Mouse (Mus musculus): Measurements from ENCODE around the gene Sfpq.

Sfpq gene

DNA sequence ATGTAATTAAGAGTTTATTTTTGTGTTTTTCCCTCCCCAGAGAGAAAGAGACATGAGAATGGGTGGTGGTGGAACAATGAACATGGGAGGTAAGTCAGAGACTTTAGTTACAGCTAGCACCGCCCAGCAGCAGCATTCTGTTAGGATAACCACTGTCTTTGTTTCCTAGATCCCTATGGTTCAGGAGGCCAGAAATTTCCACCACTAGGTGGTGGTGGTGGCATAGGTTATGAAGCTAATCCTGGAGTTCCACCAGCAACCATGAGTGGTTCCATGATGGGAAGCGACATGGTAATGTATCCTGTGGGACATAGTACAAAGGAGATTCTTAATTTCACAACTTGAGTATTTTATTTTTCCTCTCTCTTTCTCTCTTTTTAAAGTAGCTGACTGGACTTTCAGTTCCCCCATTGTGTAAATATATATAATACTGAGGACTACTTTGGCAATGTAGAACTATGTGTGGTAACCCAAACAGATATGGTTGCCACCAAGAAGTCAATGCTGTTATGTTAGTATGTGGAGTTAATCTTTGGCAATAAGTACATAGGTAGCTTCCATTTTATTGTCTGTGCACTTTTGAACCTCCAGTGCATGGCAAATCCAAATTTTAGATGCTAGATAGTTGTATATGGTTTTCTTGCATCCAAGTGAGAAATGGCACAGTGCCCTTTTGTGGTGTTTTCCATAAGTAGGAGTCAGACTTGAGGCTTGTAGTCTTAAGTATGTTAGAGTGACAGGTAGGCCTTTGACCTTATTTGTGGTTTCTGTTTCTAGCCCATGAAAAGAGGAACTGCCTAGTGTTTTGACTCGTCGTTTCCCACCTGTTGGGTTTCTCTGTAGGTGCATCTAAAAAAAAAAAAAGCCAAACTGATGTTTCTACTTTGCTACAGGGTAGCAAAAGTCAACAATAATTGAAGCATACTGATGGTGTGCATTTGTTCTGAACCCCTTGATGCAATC lies 6.4 kb downstream of the Sfpq start:
- peak; percentile 56 to 75 for DNase-seq

DNA sequence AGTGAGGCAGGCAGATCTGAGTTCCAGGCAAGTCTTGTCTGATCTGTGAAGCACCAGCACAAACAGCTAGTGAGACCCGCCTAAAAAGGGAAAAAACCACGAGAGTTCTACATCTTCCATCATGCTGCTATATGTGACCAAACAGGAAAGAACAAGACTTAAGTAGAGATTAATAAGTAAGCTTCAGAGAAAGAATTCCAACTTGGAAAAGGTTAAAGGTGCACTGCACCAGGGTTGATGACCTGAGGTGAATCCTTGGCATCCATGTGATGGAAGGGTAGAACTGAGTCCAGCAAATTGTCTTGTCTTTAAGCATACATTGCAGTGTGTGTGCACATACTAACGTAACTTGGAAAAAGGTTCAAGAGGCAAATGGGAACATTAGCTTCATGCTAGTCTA lies 16.0 kb downstream of the Sfpq start:
- no peak for DNase-seq

DNA sequence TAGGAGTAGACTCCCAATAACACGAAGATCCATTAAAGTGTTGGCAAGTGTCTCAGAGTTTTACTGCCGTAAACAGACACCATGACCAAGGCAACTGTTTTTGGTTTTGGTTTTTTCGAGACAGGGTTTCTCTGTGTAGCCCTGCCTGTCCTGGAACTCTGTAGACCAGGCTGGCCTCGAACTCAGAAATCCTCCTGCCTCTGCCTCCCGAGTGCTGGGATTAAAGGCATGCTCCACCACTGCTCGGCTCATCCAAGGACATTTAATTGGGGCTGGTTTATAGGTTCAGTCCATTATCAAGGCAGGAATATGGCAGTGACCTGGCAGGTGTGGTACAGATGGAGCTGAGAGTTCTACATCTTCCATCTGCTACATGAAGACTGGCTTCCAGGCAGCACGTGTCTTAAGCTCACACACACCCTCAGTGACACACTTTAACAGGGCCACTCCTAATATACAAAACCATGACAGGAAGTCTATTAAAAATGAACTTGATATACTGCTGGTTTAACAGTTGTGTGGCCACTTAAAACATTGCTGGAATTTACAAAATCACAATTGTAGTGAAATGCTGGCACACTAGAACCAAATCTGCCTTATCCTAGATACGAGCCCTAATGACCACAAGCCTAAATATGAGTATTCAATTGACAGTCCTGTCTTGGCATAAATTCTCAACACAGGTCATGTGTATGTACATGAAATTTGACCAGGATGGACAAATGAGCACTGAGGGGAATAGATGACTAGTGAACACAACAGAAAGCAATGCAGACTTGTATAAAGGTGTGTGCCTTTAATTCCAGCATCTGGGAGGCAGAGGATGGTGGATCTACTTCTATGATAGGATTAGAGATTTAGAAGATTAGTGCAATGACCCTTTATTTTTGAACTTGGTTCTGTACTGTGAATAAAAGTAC lies 17.0 kb downstream of the Sfpq start:
- no peak for DNase-seq

DNA sequence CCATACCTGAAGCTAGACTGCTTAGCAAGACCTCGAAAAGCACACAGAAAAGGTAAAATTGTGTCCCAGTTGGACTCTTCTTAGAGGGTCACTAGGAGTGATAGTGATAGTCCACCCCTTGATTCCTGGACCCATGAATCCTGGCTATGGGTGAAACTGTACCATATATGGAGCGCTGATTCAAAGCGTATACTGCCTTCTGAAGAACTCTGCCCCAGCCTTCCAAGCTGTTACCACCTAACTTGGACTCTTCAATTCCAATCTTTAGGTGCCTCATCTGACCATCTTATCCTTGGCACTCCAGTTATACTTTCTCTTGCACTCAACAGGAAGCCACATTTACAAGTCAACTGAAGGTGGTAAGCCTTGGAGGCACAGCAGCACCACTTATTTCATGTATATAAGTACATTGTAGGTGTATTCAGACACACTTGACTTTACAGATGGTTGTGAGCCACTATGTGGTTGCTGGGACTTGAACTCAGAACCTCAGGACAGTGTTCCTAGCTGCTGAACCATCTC lies 17.8 kb downstream of the Sfpq start:
- no peak for DNase-seq

DNA sequence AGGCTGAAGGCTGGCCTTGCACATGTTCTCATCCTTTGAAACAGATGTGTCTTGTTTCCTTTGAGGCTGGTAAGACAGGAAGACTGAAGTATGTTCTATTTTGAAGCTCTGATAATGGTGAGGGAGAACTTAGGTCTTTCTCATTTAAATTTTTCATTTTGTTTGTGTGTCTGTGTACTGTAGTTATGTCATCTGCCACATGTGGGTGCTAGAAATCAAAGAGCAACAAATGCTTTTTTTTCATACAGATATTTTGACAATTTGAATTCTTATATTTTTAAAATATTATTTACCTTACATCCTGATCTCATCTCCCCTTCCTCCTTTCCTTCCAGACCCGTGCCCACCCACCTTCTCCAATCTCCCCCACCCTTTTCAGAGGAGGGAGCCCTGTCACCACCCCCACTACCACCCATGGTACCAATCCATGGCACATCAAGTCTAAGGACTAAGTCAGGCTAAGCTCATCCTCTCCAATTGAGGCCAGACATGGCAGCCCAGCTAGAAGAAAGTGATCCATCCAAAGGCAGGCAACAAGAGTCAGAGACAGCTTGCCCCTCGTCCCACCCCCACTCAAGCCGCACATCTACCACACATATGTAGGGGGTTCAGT lies 18.9 kb downstream of the Sfpq start:
- no peak for DNase-seq

DNA sequence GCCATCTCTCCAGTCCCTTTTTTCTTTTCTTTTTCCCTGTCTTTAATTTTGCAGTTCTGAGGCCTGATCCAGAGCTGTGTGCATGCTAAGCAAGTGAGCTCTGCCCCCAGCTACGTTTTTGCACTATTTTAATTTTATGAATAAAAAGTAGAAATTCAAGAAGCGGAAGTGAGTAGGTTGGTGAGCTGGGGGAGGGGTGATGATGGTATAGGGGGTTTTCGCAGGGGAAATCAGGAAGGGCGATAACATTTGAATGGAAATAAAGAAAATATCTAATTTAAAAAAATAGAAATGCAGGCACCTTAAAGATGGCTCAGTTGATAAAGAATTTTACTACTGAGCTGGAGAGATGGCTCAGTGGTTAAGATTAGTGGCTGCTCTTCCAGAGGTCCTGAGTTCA lies 22.4 kb downstream of the Sfpq start:
- no peak for DNase-seq

DNA sequence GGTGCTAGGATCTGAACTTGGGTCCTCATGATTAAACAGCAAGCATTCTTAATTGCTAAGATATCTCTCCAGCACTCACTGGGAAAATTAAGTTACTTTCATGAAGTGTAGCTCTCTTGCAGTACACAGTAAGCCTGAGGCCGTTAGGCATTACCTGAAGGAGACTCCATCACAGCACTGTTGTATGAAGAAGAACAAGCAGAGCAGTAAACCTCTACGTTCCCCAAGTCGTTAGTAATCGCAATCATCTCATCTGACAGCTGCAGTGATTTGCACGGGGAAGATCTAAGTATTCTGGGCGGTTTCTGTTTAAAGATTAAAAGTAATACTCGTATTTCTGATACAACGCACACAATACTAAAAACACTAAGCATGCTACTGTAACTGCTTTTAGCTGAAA lies 30.0 kb downstream of the Sfpq start:
- DNase-seq: no peak

DNA sequence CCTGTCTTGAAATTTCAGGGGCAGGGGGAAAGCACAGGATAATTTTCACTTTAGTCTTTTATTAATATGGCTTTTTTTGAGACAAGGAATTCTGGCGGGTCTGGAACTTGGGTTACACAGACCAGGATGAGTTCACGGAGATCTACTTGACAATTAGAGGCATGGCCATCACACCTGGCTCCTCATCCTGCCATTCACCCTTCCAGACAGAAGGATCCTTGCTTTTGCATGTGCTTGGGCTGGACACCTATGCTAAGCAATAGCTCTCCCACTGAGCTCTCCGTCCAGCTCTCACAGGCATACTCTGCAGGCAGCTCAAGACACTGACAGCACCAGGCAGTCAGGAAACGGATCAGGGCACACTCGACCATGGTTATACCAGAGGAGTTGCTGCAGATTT lies 31.9 kb downstream of the Sfpq start:
- DNase-seq: no peak

DNA sequence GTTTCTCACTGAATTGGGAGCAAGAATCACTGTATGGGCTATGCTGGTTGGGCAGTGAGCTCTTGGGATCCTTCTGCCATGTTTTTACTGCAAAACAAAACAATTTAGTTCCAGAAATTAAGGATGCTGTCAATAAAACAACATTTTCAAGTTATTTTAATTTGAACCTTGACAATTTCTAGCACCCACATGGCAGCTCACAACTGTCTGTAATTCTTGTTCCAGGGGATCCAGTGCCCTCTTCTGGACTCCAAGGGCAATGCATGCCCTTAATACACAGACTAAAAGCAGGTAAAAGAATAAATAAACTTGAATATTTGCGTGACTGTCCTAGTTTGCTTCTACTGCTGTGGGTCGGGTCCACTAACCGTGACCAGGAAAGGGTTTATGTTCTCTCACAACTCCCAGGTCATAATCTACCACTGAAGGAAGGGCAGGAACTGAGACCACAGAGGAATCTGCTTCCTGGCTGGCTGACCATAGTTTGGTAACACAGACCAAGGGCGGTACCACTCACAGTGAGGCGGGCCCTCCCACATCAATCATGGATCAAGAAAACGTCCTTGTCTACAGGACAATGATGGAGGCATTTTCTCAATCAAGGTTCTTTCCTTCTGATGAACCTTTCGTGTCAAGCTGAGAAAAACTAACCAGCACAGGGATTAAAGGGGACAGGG lies 33.5 kb downstream of the Sfpq start:
- no peak for DNase-seq

DNA sequence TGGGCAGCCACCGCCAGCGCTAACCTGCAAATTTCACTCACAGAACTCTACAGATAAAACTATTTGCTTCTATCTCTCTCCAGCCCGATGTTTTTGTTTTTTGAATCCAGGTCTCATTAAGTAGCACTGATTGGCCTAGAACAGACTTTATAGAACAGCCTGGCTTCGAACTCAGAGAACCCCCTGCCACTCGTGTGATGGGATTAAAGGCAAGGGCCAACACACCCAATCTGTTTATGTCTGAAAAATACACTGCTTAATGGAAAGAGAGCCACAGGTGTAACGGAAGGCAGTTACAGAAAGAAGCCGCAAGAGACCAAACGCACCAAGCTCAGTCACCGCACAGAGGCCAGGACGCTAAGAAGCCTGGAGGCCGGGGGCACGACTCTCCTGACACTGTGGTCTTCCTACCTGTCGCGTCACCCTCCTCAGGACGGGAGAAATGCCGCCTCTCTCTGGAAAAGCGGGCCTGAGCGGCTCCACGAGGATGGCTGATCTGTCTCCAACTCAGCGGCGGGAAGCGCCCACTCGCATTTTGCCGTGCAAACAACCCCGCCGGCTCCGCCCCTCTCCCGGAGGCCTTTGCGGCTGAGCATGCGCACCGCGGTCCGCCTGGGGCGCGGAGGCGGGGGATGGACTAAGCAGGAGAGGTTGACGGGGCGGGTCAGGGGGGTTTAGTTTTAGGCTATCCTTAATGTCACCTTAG lies 39.6 kb downstream of the Sfpq start, which contains the start of gene Zmym1:
TSS of gene Zmym1 (minus strand) at position 568 of the 706 bp plus-strand sequence.
- peak; percentile 90 to 94 for DNase-seq

DNA sequence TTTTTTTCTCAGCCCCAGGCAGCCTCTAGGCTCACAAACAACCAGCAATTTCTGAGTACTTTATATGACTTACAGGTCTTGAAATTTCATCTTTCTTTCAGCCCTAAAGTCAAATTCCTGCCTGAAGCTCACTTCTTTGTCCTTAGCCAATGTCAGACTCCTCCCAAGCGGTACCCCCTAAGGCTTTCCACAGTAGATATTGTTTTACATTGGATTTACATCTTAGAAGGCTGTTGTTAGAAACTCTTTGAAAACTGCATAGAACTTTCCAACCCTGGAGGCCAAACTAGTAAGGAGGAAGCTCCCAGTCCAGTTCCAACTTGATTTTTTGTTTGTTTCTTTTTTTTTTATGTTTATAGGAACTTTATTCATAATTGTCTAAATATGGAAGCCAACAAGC lies 42.9 kb downstream of the Sfpq start:
- no peak for DNase-seq

DNA sequence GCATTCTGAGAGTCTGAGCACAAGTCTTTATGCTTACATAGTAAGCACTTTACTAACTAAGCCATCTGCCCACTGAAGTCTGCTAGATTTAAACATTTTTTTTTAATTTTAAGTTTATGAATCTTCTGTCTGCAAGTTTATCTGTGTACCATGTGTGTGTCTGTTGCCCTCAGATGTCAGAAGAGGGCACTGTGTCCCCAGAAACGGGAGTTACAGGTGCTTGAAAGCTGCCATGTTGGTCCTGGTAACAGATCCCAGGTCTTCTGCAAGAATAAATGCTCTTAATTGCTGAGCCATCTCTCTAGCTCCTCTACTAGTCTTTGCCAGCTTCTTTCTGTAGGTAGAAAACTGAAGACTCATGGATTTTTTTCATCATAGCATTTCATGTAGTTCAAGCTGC lies 53.8 kb downstream of the Sfpq start:
- DNase-seq: no peak

DNA sequence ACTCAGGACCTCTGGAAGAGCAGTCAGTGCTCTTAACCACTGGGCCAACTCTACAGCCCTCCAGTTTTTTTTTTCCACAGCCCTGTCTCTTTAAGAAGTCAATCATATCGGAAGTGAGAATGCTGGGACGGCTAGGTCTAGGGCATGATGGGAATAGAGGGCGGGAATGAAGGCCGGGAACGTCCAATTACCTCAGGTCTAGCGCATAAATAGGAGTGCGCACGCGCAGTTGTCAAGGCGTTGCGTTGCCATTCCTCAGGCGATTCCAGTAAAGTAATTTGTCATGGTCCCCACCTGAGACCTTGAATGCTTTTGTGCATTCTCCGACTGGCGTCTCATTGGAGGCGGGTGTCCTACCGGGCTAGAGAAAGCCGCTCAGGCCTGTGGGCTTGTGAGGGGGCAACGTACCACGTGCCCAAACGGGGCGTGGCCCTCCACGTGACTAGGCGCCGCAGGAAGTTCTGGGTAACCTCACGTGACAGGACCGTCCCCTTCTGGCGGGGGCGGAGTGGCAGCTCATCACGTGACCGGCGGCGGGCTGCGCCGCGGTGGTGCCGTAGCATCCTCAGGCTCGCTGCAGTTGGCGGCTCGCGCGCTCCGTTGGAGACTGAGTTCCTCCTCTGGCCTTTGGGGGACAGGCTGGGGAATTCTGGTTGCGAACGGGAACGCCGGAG lies 55.9 kb downstream of the Sfpq start, which contains the start of gene Zmym6:
TSS of gene Zmym6 (plus strand) at position 509 of the 674 bp plus-strand sequence.
- DNase-seq: peak; percentile 97 to 98

DNA sequence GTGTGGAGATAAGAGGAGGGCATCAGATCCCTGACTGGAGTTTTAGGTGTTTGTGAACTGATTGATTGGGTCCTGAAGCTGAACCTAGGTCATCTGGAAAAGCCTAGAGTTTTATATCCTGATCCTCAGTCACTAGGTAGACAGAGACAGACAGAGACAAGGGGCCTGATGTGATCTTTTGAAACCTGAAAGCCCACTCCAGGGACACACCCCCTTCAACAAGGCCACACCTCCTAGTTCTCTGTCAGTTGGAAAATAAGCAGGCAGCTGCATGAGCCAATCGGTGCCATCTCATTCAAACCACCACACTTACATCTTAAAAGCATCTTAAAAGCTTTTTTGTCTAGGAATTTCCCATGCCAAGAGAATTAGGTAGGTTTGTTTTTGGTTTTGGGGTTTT lies 59.7 kb downstream of the Sfpq start:
- no peak for DNase-seq

DNA sequence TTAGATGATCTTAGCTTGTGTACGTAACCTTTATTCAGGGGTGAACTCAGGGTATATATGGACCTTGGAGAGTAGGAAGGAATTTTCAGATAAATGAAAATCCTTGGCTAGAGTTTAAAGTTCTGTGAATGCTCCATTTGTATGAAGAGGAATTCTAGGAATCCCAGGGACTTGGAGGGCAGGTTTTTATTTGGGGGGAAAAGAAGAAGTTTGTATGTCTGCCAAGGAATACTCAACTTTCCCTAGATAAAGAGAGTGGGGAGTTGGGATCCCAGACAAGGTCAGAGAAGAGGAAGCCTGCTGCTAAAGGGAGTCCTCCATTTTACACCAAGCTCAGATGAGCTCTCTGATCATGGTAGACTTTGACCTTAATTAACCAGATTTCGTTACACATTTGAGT lies 62.0 kb downstream of the Sfpq start:
- DNase-seq: no peak

DNA sequence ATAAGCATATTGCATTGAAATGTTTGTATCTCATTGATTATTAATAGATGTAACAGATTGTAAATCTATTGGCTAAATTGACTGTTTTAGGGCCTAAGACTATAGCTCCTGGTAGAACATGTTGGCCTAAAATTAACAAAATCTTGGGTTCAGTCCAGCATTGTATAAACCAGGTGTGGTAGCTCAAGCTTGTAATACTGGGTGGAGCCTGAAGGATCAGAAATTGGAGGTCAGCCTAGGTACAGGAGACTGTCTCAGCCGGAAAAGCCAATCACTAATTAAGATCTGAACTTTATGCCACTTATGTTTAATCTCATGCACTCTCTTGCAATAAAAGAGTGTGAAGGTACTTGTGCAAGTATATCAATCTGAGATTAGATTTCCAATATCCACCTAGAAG lies 64.6 kb downstream of the Sfpq start:
- DNase-seq: no peak

Measured in cerebellum, postnatal 25 days (tissue).